Mouse (Mus musculus) cerebellum, adult 2 months (tissue): ENCODE measurements around the gene Phactr3. TPM values are rescaled to one million over a fixed set of nuclear protein-coding genes. Genes with fewer than 3 reads are reported as not detected.

Experiments
- DNase-seq, 2 experiments: peaks; one replicate each; pipeline ENCODE4 v3.0.0; 2021
- H3K27ac ChIP-seq: fragments of 200-500 bp; 2 replicates; pipeline ENCODE4 v1.5.1; 2012; ENCODE audit warnings: low read length, control low read depth, inconsistent platforms; ENCODE audit not compliant: insufficient read depth
- H3K27me3 ChIP-seq: fragments of 200-500 bp; 2 replicates; pipeline ENCODE4 v1.6.1; 2012; ENCODE audit warnings: inconsistent platforms, mild to moderate bottlenecking, low read length, moderate library complexity; ENCODE audit not compliant: control insufficient read depth, insufficient read depth
- H3K4me1 ChIP-seq: fragments of 200-500 bp; 2 replicates; pipeline ENCODE4 v1.6.1; 2011; ENCODE audit warnings: low read length; ENCODE audit not compliant: control insufficient read depth, insufficient read depth
- H3K4me3 ChIP-seq: fragments of 200-500 bp; replicated peaks from 2 replicates; pipeline ENCODE3; 2011; ENCODE audit warnings: mild to moderate bottlenecking, low read depth, low read length, control low read depth; ENCODE audit not compliant: insufficient read depth
- CTCF ChIP-seq: fragments of 200-500 bp; IDR thresholded peaks from 2 replicates; pipeline ENCODE4 v1.5.1; 2011; ENCODE audit warnings: low read depth, mild to moderate bottlenecking, control low read depth, low read length, moderate library complexity, borderline replicate concordance; ENCODE audit not compliant: insufficient read depth
- POLR2A ChIP-seq: fragments of 200-500 bp; IDR thresholded peaks from 2 replicates; pipeline ENCODE4 v1.6.1; 2011; ENCODE audit warnings: low read length, control low read depth, borderline replicate concordance; ENCODE audit not compliant: insufficient read depth
- WGBS: fragments of 180-500 bp; shearing (Covaris S2); methylation state at CpG from one replicate; pipeline ENCODE4 v1.1.7; 2018; 5-methylcytosine and 5-hydroxymethylcytosine counted together
- polyA plus RNA-seq: library from polyadenylated mRNA; depleted of rRNA; stranded (reverse); fragments of >200 nt; gene quantifications from 2 replicates; pipeline ENCODE4 v1.2.3, GENCODE M21; 2012

Phactr3 gene
- polyA plus RNA-seq, 1 experiment = 79.8 TPM

GRCm38 (mm10) chr2:178129161-178129560, 10.4 kb downstream of the Phactr3 start:
- H3K27ac ChIP-seq = peak overlapping the region; percentile 37
- TF ChIP-seq POLR2A = no peak
- no peak for TF ChIP-seq CTCF
- H3K4me3 ChIP-seq = no peak overlapping the region
- DNase-seq = peak; percentile 59 to 61
- no peaks in the 10 kb centered on the region for H3K27me3 ChIP-seq
- H3K4me1 ChIP-seq = peaks cover 71% of the 10 kb centered on the region
- 21% methylated on average over 4 of the region's 4 CpGs for WGBS

DNA sequence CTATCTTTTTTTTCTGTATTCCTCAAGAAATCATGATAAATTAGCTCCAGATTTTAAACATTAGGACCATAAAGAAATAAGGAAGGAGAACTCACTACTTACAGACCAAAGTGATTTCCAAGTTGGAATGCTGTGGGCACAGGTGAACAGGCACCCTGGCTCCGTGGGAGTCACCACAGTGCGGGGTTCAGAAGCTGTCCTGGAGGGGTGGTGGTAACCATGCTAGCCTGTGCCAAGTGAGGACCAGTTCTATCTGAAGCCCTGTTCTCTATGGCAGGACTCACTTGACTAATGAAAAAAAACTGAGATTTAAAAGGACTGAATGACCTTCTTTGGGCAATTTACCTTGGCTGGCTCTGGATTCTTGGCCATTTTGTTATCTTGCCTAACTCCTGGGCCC, 10.9 kb downstream of the Phactr3 start:
- 40% methylated on average over 2 of the region's 2 CpGs for WGBS
- H3K4me1 ChIP-seq = peaks cover 73% of the 10 kb centered on the region
- H3K27ac ChIP-seq = peak overlapping the region; percentile 7; the same call in 1 of the 2 replicates
- no peak overlapping the region for H3K4me3 ChIP-seq
- H3K27me3 ChIP-seq = no peaks in the 10 kb centered on the region
- DNase-seq = peak; percentile 28 to 32
- TF ChIP-seq CTCF (no peak), POLR2A (no peak)

- WGBS = 22% methylated on average over 5 of the region's 5 CpGs
- Histone ChIP-seq H3K27me3 (no peaks in the 10 kb centered on the region), H3K4me1 (peaks cover 70% of the 10 kb centered on the region), H3K4me3 (no peak overlapping the region), H3K27ac (peak overlapping the region; percentile 87; the same call in 1 of the 2 replicates)
- DNase-seq = peak in 1 of 2 experiments; percentile 63
- TF ChIP-seq CTCF (no peak), POLR2A (no peak)
Observed at GRCm38 (mm10) chr2:178130536-178130935, 11.8 kb downstream of the Phactr3 start.

DNA sequence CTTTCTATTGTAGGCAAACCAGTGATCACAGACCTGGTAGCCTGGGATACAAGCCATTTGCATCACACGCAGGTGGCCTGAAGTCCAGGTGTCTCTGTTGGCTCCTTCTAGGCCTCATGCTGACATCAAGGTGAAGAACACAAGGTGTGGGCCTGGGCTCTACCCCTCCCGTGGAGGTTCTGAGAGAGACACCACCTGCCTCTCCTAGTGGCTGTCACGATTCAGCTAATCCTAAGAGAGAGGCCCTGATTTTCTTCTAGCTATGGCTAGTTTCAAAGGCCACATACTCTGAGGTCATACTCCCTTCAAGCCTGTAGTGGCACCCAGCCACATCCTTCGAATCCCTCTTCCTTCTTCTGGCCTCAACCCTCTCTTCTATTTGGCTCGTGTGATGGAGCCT, 12.2 kb downstream of the Phactr3 start:
- WGBS = 9% methylated on average over 5 of the region's 5 CpGs
- Histone ChIP-seq H3K27me3 (no peaks in the 10 kb centered on the region), H3K4me3 (no peak overlapping the region), H3K27ac (peak overlapping the region; percentile 87), H3K4me1 (peaks cover 73% of the 10 kb centered on the region)
- TF ChIP-seq CTCF (no peak), POLR2A (no peak)
- peak; percentile 87 to 96 for DNase-seq

- no peak overlapping the region for H3K4me3 ChIP-seq
- 80% methylated on average over 5 of the region's 5 CpGs for WGBS
- peak in 1 of 2 experiments; percentile 51 for DNase-seq
Observed at GRCm38 (mm10) chr2:178131606-178132365, 13.0 kb downstream of the Phactr3 start.

DNA sequence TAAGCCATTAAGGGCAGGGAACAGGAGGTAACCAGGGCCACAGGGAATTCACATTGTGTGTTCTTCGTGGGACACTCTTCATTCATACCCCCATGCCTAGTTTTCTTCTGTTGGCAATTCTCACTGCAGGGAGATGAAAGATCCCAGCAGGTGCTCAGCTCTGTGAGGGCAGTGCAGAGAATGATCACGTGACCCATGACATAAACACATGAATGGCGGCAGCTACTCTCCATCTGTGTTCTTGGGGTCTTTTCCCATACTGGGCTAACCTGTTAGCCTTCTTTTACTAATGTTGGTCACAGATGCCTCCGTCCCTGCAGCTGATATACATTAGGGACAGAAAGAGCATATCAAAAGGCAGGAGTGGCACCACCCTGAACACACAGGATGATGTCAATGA, 16.9 kb downstream of the Phactr3 start:
- H3K4me1 ChIP-seq = peaks cover 72% of the 10 kb centered on the region
- H3K27ac ChIP-seq = no peak overlapping the region
- peak in 1 of 2 experiments; percentile 21 for DNase-seq
- WGBS = 45% methylated on average over 4 of the region's 4 CpGs
- TF ChIP-seq CTCF (no peak), POLR2A (no peak)
- H3K4me3 ChIP-seq = no peak overlapping the region
- no peaks in the 10 kb centered on the region for H3K27me3 ChIP-seq

More at GRCm38 (mm10) chr2:178131606-178132365, 13.0 kb downstream of the Phactr3 start:
- no peak for TF ChIP-seq POLR2A
- TF ChIP-seq CTCF = no peak
- H3K27me3 ChIP-seq = no peaks in the 10 kb centered on the region
- peak overlapping the region; percentile 87 for H3K27ac ChIP-seq
- H3K4me1 ChIP-seq = peaks cover 72% of the 10 kb centered on the region

DNA sequence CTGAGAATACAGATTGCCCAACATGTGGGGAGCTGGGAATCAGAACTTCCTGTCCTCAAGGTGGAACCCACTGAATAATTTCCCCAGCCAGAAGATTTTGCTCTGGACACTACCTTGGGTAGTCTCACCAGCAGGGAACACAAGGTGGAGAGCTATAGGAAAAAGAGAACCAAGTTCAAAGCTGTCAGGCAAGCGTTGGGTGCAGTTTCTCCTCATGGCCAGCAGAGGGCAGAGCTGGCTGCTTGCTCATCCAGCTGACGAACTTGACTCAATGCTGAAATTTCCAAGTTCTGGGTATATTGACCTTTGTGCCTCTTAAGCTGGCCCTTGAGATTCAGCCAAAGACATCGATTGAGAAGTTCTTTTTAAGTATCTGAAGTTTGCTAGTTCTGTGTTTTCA, 18.7 kb downstream of the Phactr3 start:
- WGBS = 3% methylated on average over 3 of the region's 3 CpGs
- Histone ChIP-seq H3K4me1 (peaks cover 64% of the 10 kb centered on the region), H3K4me3 (no peak overlapping the region), H3K27ac (no peak overlapping the region), H3K27me3 (no peaks in the 10 kb centered on the region)
- TF ChIP-seq CTCF (peak; percentile 97), POLR2A (no peak)
- DNase-seq = peak; percentile 73 to 77

- DNase-seq = peak; percentile 66 to 67
- H3K4me1 ChIP-seq = peaks cover 59% of the 10 kb centered on the region
- peak overlapping the region; percentile 60 for H3K4me3 ChIP-seq
- no peaks in the 10 kb centered on the region for H3K27me3 ChIP-seq
- TF ChIP-seq CTCF = no peak
- peak overlapping the region; percentile 28 for H3K27ac ChIP-seq
- 4% methylated on average over 10 of the region's 10 CpGs for WGBS
Observed at GRCm38 (mm10) chr2:178141489-178141922, 22.7 kb downstream of the Phactr3 start.
